Mouse (Mus musculus): ENCODE measurements around the gene Ralgps1. TPM values are rescaled to one million over a fixed set of nuclear protein-coding genes. Genes with fewer than 3 reads are reported as not detected.

Gene Ralgps1
- polyA plus RNA-seq, 1 experiment, result 0.53 TPM

DNA sequence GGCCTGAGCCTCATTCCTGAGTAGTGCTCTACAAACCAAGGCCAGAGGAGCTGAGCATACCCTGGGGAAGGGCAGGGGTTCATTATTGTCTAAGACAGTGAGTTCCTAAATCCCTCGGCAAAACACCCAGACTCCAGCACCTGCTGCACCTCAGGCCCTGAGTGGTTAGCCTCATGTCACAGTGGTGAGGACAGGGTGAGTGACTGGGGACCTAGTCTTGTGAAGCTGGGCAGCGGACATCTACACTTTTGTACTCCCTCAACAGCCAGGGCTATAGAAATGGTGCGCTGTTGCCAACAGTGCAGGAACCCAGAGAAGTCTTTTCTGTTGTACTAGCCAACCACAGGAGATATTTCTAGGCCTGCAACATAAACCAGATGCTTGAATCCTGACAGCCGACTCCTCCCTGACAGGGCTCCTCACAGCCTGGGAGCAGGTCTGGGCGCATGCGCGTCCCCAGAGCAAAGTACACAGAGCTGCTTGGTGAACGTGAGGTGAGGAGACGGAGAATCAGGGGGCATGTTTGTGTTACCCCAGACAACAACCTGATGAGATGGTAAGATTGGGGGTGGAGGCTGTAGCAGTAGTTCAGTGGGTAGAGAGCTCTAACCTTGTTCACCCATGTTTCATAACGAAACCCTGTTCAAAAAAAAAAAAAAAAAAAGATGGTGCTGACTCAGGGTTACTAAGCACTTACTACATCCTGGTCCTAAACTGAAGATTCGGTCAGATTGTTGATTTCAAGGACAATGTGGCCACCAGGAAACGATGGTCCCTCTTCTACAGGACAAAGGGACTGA, 193.6 kb downstream of the Ralgps1 start:
- no peaks in the 10 kb centered on the region for H3K9me3 ChIP-seq
- peaks cover 39% of the 10 kb centered on the region for H3K4me1 ChIP-seq
- H3K36me3 ChIP-seq (replicated peaks; ENCODE audit: low read length), result no peaks in the 10 kb centered on the region
- no peak overlapping the region for H3K4me3 ChIP-seq (replicated peaks)
- TF ChIP-seq FLI1 (IDR thresholded peaks at IDR 0.05; ENCODE audit: low read length) (no peak), GATA1 (IDR thresholded peaks at IDR 0.05; ENCODE audit: borderline replicate concordance, low read length) (no peak)
- peaks cover 62% of the 10 kb centered on the region for H3K27me3 ChIP-seq (replicated peaks)

DNA sequence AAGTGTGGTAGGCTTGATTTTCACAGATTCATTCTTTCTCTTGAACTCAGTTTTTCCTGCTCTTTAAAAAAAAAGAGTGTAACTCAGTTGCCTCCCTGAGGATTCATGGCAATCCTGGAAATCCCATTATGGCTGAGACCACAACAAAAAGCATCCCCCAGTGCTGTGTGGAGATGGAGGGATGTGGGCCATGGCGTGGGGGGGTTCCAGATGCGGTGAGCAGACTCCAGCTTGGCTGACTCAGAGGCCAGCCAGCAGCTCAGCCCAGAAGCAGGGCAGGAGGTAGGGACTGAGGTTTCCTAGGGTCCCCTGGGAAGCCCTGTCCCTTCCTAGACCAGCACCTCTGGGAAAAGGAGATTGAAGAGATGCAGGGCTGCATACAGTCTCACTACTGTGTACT, 194.4 kb downstream of the Ralgps1 start:
- TF ChIP-seq FLI1 (IDR thresholded peaks at IDR 0.05; ENCODE audit: low read length) (no peak), GATA1 (IDR thresholded peaks at IDR 0.05; ENCODE audit: borderline replicate concordance, low read length) (no peak)
- peaks cover 64% of the 10 kb centered on the region for H3K27me3 ChIP-seq (replicated peaks)
- peaks cover 36% of the 10 kb centered on the region for H3K4me1 ChIP-seq
- H3K36me3 ChIP-seq (replicated peaks; ENCODE audit: low read length), result no peaks in the 10 kb centered on the region
- H3K9me3 ChIP-seq, result no peaks in the 10 kb centered on the region
- H3K4me3 ChIP-seq (replicated peaks), result no peak overlapping the region

DNA sequence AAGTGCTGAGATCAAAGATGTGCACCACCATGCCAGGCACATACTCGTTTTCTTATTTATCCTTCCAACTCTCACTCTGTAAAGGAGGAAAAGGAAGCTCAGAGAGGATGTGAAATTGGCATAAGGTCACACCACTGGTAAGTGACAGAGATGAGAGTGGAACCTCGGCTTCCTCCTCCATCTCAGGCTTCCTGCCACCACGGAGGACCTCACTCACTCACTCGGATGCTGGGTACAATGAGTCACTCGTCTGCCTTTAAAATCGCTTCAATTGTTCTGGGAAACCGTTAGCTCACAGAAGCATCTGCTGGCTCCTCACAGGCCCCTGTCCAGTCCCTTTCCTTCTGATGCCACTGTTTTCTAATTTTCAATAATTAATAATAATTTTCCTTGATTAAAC, 194.8 kb downstream of the Ralgps1 start:
- H3K4me3 ChIP-seq (replicated peaks), result no peak overlapping the region
- peaks cover 65% of the 10 kb centered on the region for H3K27me3 ChIP-seq (replicated peaks)
- peaks cover 36% of the 10 kb centered on the region for H3K4me1 ChIP-seq
- H3K9me3 ChIP-seq, result no peaks in the 10 kb centered on the region
- H3K36me3 ChIP-seq (replicated peaks; ENCODE audit: low read length), result no peaks in the 10 kb centered on the region
- TF ChIP-seq GATA1 (IDR thresholded peaks at IDR 0.05; ENCODE audit: borderline replicate concordance, low read length) (no peak), FLI1 (IDR thresholded peaks at IDR 0.05; ENCODE audit: low read length) (no peak)

DNA sequence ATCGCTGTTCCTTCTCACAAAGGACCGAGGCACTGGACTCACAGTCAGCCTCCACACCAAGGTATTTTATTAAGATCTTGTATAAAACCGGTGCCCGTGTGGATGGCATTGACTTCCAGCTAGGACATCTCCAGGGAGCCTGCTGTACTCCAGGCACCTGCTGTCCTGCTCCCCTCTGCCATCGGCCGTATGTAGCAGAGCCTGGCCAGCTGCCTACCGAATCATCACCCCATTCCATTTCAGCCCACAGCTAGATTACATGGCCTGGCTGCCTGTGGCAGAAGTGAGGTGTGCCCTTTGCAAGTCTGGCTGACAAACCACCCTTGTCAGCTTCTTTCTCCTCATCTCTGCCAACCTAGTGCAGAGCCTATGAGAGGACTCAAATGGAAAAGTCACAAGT, 197.6 kb downstream of the Ralgps1 start:
- H3K27me3 ChIP-seq (replicated peaks), result peaks cover 63% of the 10 kb centered on the region
- peaks cover 50% of the 10 kb centered on the region for H3K4me1 ChIP-seq
- no peaks in the 10 kb centered on the region for H3K36me3 ChIP-seq (replicated peaks; ENCODE audit: low read length)
- H3K9me3 ChIP-seq, result no peaks in the 10 kb centered on the region
- H3K4me3 ChIP-seq (replicated peaks), result no peak overlapping the region
- no peak for TF ChIP-seq GATA1 (IDR thresholded peaks at IDR 0.05; ENCODE audit: borderline replicate concordance, low read length)
- TF ChIP-seq FLI1 (IDR thresholded peaks at IDR 0.05; ENCODE audit: low read length), result no peak

DNA sequence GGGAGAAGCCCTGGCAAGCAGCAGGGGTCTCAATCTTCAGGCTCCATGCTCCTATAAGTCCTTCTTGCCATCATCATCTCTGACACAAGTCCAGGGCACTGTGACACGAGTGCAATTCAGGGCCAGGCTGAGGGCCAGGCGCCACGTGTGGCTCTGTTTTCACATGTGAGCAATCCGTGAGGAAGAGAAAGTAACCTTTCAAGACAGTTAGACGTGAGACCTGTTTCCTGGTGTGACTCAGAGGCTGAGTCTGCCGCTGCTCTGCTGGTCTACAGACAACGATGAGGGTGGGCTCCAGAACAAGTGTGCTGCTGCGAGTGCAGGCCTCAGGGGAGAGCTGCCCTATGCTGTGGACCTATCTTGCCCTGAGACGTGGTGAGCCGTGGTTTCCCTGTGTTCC, 198.2 kb downstream of the Ralgps1 start:
- Histone ChIP-seq H3K9me3 (no peaks in the 10 kb centered on the region), H3K36me3 (replicated peaks; ENCODE audit: low read length) (no peaks in the 10 kb centered on the region), H3K4me1 (peaks cover 44% of the 10 kb centered on the region), H3K27me3 (replicated peaks) (peaks cover 61% of the 10 kb centered on the region), H3K4me3 (replicated peaks) (peak overlapping the region; percentile 53)
- TF ChIP-seq FLI1 (IDR thresholded peaks at IDR 0.05; ENCODE audit: low read length), result no peak

DNA sequence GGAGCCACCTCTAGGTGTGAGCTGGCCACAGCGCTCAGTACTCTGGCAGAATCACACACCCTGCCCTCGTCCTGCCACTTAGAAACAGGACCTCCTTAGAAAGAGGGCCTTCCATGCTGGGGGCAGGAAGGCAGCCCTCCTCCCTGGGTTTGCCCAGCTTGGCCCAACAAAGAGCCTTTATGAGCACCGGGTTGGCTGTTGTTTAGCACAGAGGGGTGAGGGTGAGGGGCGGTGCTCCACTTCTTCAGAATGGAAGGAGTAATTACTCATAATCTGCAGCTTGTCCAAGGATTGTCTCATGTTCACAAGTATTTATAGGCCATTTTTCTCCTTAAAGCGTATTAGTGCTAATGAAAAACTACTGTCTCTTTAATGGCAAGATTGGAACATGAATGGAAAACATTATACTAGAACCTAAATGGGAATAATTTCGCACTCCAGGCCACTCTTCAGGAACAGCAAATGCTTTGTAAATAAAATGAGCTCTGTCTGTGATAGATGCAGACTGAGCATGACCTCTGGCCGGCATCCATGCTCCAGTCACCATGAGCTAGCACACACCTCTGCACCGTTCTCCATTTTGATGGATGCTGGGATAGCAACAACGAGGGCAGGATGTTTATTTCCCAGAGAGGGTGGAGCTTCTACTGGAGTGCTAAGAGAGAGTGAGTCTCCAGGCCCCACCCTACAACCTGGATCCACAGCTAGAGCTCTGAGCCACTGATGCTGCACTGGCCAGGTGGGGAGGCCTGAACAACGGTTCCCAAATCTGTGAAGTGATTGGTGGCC, 200.3 kb downstream of the Ralgps1 start:
- H3K4me3 ChIP-seq (replicated peaks), result no peak overlapping the region
- H3K4me1 ChIP-seq, result peaks cover 42% of the 10 kb centered on the region
- H3K9me3 ChIP-seq, result no peaks in the 10 kb centered on the region
- no peak for TF ChIP-seq GATA1 (IDR thresholded peaks at IDR 0.05; ENCODE audit: borderline replicate concordance, low read length)
- TF ChIP-seq FLI1 (IDR thresholded peaks at IDR 0.05; ENCODE audit: low read length), result no peak
- peaks cover 65% of the 10 kb centered on the region for H3K27me3 ChIP-seq (replicated peaks)
- H3K36me3 ChIP-seq (replicated peaks; ENCODE audit: low read length), result no peaks in the 10 kb centered on the region

DNA sequence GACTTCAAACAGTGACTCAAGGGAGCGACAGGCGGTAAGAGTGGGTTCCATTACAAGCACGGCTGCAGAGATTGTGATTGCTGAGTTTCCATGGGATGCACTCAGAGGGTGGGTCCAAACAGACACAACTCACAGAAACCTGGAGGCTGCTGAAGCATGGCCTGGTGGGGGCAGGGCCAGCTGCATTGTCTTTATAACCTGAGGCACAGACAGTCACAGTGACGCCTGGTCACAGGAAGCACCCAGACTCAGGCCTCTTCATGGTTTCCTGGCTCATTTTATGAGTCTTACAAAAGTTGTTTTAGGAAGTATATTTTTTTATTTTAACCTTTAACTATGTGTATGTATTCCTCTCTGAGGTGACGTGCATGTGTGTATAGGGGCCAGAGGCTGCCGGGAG, 201.8 kb downstream of the Ralgps1 start:
- H3K27me3 ChIP-seq (replicated peaks), result peaks cover 69% of the 10 kb centered on the region
- H3K4me1 ChIP-seq, result peaks cover 57% of the 10 kb centered on the region
- H3K36me3 ChIP-seq (replicated peaks; ENCODE audit: low read length), result no peaks in the 10 kb centered on the region
- no peaks in the 10 kb centered on the region for H3K9me3 ChIP-seq
- no peak overlapping the region for H3K4me3 ChIP-seq (replicated peaks)
- TF ChIP-seq GATA1 (IDR thresholded peaks at IDR 0.05; ENCODE audit: borderline replicate concordance, low read length) (no peak), FLI1 (IDR thresholded peaks at IDR 0.05; ENCODE audit: low read length) (no peak)

DNA sequence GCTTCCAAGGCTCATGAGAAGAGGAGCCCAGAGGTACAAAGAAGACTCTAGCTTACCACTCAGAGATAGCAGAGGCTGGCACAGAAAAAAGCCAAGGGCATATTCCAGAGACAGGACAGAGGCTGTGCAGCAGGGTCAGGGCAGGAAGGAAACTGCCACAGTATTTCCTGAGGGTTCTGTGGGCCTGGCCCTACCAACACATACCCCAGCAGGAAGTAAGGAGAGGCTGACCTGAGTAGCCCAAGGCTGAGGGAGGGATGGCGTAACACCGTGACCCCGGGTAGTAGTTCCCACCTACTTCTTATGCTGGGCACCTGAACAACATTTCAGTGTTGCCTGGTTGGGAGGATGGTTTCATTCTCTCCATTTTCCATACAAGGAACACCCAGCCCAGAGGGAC, 204.2 kb downstream of the Ralgps1 start:
- TF ChIP-seq FLI1 (IDR thresholded peaks at IDR 0.05; ENCODE audit: low read length), result no peak
- TF ChIP-seq GATA1 (IDR thresholded peaks at IDR 0.05; ENCODE audit: borderline replicate concordance, low read length), result no peak
- Histone ChIP-seq H3K4me1 (peaks cover 51% of the 10 kb centered on the region), H3K36me3 (replicated peaks; ENCODE audit: low read length) (no peaks in the 10 kb centered on the region), H3K4me3 (replicated peaks) (no peak overlapping the region), H3K9me3 (no peaks in the 10 kb centered on the region), H3K27me3 (replicated peaks) (peaks cover 73% of the 10 kb centered on the region)

DNA sequence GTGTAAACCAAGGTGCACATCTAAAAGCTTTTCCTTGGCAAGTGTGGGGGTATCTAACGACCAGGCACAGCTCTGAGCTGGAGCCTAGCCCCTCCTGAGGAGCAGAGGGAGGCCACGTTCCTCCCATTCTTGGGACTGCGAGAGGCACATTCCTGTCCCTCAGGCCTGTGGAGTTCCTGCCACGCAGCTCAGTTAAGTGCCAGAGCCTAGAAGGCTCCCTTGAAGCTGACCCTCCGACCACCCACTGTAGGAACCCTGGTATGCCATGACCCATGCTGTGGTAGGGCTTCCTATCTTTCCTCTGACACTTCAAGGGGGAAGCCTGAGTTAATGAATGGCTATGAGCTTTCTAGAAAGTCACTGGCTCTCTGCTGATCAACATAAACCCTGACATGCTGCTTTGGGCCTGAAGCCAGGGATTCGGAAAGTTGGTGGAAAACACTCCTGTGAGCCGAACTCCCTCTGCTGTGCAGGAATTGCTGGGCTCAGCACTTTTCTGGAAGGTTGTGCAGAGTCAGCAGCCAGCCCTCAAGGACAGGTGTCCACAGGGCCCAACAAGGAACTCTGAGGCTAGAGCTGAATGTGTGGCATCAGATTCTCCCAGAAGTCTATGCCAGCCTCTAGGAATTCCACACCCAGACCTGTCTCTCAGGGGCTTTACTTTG, 205.4 kb downstream of the Ralgps1 start:
- Histone ChIP-seq H3K9me3 (no peaks in the 10 kb centered on the region), H3K4me3 (replicated peaks) (no peak overlapping the region), H3K4me1 (peaks cover 51% of the 10 kb centered on the region), H3K36me3 (replicated peaks; ENCODE audit: low read length) (no peaks in the 10 kb centered on the region), H3K27me3 (replicated peaks) (peaks cover 73% of the 10 kb centered on the region)
- no peak for TF ChIP-seq FLI1 (IDR thresholded peaks at IDR 0.05; ENCODE audit: low read length)
- no peak for TF ChIP-seq GATA1 (IDR thresholded peaks at IDR 0.05; ENCODE audit: borderline replicate concordance, low read length)

DNA sequence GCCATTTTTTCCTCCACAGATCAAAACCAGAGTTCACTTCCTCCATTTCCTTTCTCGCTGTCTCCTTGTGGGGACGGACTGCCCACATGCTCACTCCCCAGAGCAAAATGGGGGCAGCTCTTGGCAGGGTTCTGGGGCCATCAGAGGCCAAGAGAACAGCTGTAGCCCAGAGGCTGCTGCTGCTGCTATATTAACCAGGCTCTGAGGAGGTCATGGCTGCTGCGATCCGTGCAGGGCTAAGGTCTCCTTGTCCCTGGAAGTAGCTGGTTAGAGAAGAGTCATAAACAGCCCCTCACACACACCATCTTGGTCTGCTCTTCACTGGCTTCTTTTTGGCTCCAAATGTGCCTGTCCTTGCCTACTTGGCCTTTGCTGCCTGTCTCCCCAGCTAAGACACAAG, 206.1 kb downstream of the Ralgps1 start:
- Histone ChIP-seq H3K36me3 (replicated peaks; ENCODE audit: low read length) (no peaks in the 10 kb centered on the region), H3K4me1 (peaks cover 51% of the 10 kb centered on the region), H3K9me3 (no peaks in the 10 kb centered on the region), H3K4me3 (replicated peaks) (no peak overlapping the region), H3K27me3 (replicated peaks) (peaks cover 73% of the 10 kb centered on the region)
- TF ChIP-seq GATA1 (IDR thresholded peaks at IDR 0.05; ENCODE audit: borderline replicate concordance, low read length), result no peak
- no peak for TF ChIP-seq FLI1 (IDR thresholded peaks at IDR 0.05; ENCODE audit: low read length)
